Mouse (Mus musculus): ENCODE measurements around the gene Zmynd8. TPM values are rescaled to one million over a fixed set of nuclear protein-coding genes. Genes with fewer than 3 reads are reported as not detected.

Gene Zmynd8
- polyA plus RNA-seq, 1 experiment from 2014 or later, result 57.6 TPM

DNA sequence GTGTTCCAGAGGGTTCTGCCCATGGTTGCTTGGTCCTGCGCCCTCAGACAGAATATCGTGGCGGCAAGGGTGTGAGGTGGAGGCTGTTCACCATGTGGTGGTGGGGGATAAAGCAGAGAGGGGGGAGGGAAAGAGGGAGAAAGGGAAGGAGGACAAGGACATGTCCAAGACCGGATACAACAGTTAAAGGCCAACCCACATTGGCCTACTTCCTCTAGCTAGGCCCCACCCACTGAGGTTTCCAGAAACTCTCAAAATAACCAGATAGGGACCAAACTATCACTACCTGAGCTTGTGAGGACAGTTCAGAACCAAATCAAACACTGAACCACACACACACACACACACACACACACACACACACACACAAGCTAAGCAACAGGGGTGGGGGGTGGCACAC, 146.1 kb downstream of the Zmynd8 start:
- no peak for ATAC-seq (ENCODE audit: insufficient number of reproducible peaks, insufficient read depth, low FRiP score, low read depth)
- Histone ChIP-seq H3K36me3 (ENCODE audit: control insufficient read depth, insufficient read depth, low read length) (no peaks in the 10 kb centered on the region), H3K27ac (ENCODE audit: low read length) (no peak overlapping the region), H3K9me3 (ENCODE audit: control insufficient read depth, low read depth, low read length) (no peaks in the 10 kb centered on the region), H3K27me3 (ENCODE audit: control insufficient read depth, insufficient read depth, low read length) (0 out of 2 replicates have a peak, but pooled peaks cover 2% of the 10 kb centered on the region), H3K4me2 (replicated peaks; ENCODE audit: low read depth, low read length) (no peak overlapping the region), H3K9ac (replicated peaks; ENCODE audit: low read depth, low read length) (no peak overlapping the region), H3K4me1 (ENCODE audit: control insufficient read depth, insufficient read depth, low read length) (0 out of 2 replicates have a peak, but pooled peaks cover 4% of the 10 kb centered on the region), H3K4me3 (ENCODE audit: low read depth, low read length) (no peak overlapping the region)
- 76% methylated on average over 4 of the region's 4 CpGs for WGBS

DNA sequence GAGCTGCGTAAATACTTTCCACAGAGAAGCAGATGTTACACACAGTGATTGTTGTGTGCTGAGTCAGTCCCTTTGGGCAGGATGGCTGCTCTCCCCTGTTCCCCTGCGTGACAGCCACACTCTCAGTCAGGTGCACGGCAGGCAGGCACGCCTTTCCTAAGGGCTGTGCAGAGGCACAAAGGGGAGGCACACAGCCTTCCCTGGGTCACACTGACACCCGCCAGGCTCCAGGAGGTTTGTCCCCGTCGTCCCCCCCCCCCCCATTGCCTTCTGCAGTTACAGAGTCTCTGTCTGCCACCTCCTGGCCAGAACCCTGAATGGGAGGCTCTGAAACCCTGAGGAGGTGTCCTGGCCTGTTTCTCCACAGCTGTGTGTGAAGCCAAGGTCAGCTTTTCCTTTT, 147.7 kb downstream of the Zmynd8 start:
- Histone ChIP-seq H3K36me3 (ENCODE audit: control insufficient read depth, insufficient read depth, low read length) (no peaks in the 10 kb centered on the region), H3K4me2 (replicated peaks; ENCODE audit: low read depth, low read length) (no peak overlapping the region), H3K9ac (replicated peaks; ENCODE audit: low read depth, low read length) (no peak overlapping the region), H3K4me1 (ENCODE audit: control insufficient read depth, insufficient read depth, low read length) (0 out of 2 replicates have a peak, but pooled peaks cover 4% of the 10 kb centered on the region), H3K4me3 (ENCODE audit: low read depth, low read length) (no peak overlapping the region), H3K27ac (ENCODE audit: low read length) (no peak overlapping the region), H3K27me3 (ENCODE audit: control insufficient read depth, insufficient read depth, low read length) (0 out of 2 replicates have a peak, but pooled peaks cover 2% of the 10 kb centered on the region), H3K9me3 (ENCODE audit: control insufficient read depth, low read depth, low read length) (no peaks in the 10 kb centered on the region)
- 45% methylated on average over 7 of the region's 7 CpGs for WGBS
- no peak for ATAC-seq (ENCODE audit: insufficient number of reproducible peaks, insufficient read depth, low FRiP score, low read depth)

DNA sequence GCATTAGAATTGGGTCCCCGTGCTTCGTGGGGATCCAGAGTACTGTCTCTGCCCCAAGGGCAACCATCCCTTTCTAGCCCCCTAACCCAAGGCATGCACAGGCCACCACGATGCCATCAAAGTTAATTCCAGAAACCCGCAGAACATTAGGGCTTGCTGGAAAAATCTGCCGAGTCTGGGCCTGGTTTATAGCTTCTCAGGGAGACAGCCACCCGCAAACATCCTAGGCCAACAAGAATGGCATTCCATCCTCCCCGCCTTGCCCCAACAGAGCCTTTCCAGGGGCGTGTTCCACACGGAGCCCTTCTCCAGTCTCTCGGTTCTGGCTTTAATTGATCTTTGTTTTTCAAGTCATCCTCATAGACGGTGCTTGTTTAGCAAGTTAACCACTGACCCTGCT, 150.4 kb downstream of the Zmynd8 start:
- 15% methylated on average over 11 of the region's 11 CpGs for WGBS
- Histone ChIP-seq H3K4me2 (replicated peaks; ENCODE audit: low read depth, low read length) (no peak overlapping the region), H3K9ac (replicated peaks; ENCODE audit: low read depth, low read length) (no peak overlapping the region), H3K27ac (ENCODE audit: low read length) (no peak overlapping the region), H3K9me3 (ENCODE audit: control insufficient read depth, low read depth, low read length) (no peaks in the 10 kb centered on the region), H3K4me3 (ENCODE audit: low read depth, low read length) (no peak overlapping the region), H3K4me1 (ENCODE audit: control insufficient read depth, insufficient read depth, low read length) (0 out of 2 replicates have a peak, but pooled peaks cover 4% of the 10 kb centered on the region), H3K36me3 (ENCODE audit: control insufficient read depth, insufficient read depth, low read length) (no peaks in the 10 kb centered on the region), H3K27me3 (ENCODE audit: control insufficient read depth, insufficient read depth, low read length) (0 out of 2 replicates have a peak, but pooled peaks cover 4% of the 10 kb centered on the region)
- ATAC-seq (ENCODE audit: insufficient number of reproducible peaks, insufficient read depth, low FRiP score, low read depth), result no peak

DNA sequence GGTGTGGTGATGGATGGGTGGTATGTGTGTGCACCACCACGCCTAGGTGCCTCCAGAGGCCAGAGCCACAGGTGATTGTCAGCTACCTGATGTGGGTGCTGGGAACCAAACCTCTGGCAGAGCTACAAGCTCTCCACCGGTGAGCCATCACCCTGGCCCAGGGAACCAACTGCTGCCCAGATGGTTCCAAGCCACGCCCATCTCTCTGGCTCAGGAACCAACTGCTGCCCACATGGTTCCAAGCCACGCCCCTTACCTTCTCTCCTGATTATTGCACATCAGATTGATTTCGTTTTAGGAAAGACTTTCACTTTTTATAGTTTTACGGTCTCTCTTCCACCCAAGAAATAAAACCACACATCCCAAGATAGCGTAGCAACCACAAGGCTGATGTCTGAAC, 150.8 kb downstream of the Zmynd8 start:
- no peak overlapping the region for H3K27ac ChIP-seq (ENCODE audit: low read length)
- no peaks in the 10 kb centered on the region for H3K9me3 ChIP-seq (ENCODE audit: control insufficient read depth, low read depth, low read length)
- 0 out of 2 replicates have a peak, but pooled peaks cover 4% of the 10 kb centered on the region for H3K27me3 ChIP-seq (ENCODE audit: control insufficient read depth, insufficient read depth, low read length)
- no peak overlapping the region for H3K4me3 ChIP-seq (ENCODE audit: low read depth, low read length)
- no peak for ATAC-seq (ENCODE audit: insufficient number of reproducible peaks, insufficient read depth, low FRiP score, low read depth)
- H3K9ac ChIP-seq (replicated peaks; ENCODE audit: low read depth, low read length), result no peak overlapping the region
- 59% methylated on average over 7 of the region's 7 CpGs for WGBS
- no peaks in the 10 kb centered on the region for H3K36me3 ChIP-seq (ENCODE audit: control insufficient read depth, insufficient read depth, low read length)
- 0 out of 2 replicates have a peak, but pooled peaks cover 4% of the 10 kb centered on the region for H3K4me1 ChIP-seq (ENCODE audit: control insufficient read depth, insufficient read depth, low read length)
- no peak overlapping the region for H3K4me2 ChIP-seq (replicated peaks; ENCODE audit: low read depth, low read length)

DNA sequence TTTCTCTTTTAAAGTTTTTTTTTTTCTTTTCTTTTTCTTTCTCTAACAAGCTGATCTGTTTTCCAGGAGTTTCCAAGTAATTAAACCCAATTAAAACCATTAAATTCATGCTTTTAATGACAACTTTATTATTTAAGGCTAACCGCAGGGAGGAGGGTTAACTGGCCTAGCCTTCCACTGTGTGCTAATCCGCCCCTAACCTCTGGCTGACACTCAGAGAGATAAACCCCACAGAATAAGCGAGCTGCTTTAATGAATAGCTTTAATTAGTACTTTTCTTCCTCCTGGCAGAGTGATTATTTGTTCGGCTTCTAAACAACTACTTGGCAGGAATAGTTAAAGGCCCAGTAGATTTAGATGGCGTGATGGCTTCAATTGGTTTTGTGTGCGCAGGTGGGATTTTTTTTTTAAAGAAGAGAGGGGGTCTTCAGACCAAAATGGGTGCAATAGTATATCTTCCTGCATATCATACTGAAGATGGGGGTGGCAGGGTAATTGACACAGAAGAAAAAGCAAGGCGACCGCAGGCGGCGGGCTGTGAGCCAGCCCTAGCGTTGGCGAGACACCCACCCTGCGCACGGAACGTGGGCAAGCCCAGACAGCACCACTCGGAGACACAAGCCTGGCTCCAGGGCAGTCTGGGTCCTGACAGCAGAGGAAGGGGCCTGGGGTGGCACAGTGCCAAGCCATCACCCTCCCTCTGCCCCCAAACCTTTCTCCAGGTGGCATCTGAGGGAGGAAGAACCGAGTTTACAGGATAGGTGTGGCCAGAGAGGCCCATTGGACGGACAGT, 153.3 kb downstream of the Zmynd8 start:
- no peak overlapping the region for H3K9ac ChIP-seq (replicated peaks; ENCODE audit: low read depth, low read length)
- 0 out of 2 replicates have a peak, but pooled peaks have one; percentile 53 for ATAC-seq (ENCODE audit: insufficient number of reproducible peaks, insufficient read depth, low FRiP score, low read depth)
- H3K9me3 ChIP-seq (ENCODE audit: control insufficient read depth, low read depth, low read length), result no peaks in the 10 kb centered on the region
- H3K4me2 ChIP-seq (replicated peaks; ENCODE audit: low read depth, low read length), result no peak overlapping the region
- 0 out of 2 replicates have a peak, but pooled peaks cover 4% of the 10 kb centered on the region for H3K27me3 ChIP-seq (ENCODE audit: control insufficient read depth, insufficient read depth, low read length)
- WGBS, result 71% methylated on average over 18 of the region's 18 CpGs
- no peaks in the 10 kb centered on the region for H3K36me3 ChIP-seq (ENCODE audit: control insufficient read depth, insufficient read depth, low read length)
- H3K4me3 ChIP-seq (ENCODE audit: low read depth, low read length), result no peak overlapping the region
- no peak overlapping the region for H3K27ac ChIP-seq (ENCODE audit: low read length)
- H3K4me1 ChIP-seq (ENCODE audit: control insufficient read depth, insufficient read depth, low read length), result peaks cover 15% of the 10 kb centered on the region; the same call in 1 of the 2 replicates

DNA sequence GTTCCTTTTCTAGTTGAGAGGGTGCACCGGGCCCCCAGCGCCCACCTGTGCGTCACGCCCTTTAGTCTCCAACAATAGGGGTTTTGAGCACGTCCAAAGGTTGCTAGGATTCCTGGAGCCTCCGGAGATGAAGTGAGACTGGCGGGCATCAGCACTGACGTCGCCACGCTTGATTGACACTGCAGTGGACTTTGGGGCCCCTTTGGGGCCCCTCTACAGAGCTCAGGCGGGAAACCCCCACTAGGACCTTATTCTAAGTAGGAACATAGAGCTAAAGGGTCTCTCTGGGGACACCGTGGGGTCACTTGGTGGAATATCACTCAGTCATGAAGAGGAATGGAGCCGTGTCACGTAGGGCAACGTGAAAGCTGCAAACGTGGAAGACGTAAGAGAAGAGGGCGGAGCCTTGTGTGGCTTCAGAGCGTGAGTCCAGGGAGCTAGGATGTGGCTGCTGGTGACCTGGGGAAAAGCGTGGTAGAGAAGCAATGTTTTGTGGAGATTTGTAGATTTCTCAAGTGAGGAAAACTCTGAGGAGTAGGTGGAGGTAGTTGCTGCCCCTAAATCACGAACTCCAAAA, 156.5 kb downstream of the Zmynd8 start:
- no peak overlapping the region for H3K27ac ChIP-seq (ENCODE audit: low read length)
- 0 out of 2 replicates have a peak, but pooled peaks cover 2% of the 10 kb centered on the region for H3K27me3 ChIP-seq (ENCODE audit: control insufficient read depth, insufficient read depth, low read length)
- H3K9me3 ChIP-seq (ENCODE audit: control insufficient read depth, low read depth, low read length), result no peaks in the 10 kb centered on the region
- H3K4me2 ChIP-seq (replicated peaks; ENCODE audit: low read depth, low read length), result no peak overlapping the region
- H3K4me1 ChIP-seq (ENCODE audit: control insufficient read depth, insufficient read depth, low read length), result peaks cover 11% of the 10 kb centered on the region; the same call in 1 of the 2 replicates
- no peak for ATAC-seq (ENCODE audit: insufficient number of reproducible peaks, insufficient read depth, low FRiP score, low read depth)
- H3K9ac ChIP-seq (replicated peaks; ENCODE audit: low read depth, low read length), result no peak overlapping the region
- no peak overlapping the region for H3K4me3 ChIP-seq (ENCODE audit: low read depth, low read length)
- no peaks in the 10 kb centered on the region for H3K36me3 ChIP-seq (ENCODE audit: control insufficient read depth, insufficient read depth, low read length)
- WGBS, result 34% methylated on average over 21 of the region's 21 CpGs

DNA sequence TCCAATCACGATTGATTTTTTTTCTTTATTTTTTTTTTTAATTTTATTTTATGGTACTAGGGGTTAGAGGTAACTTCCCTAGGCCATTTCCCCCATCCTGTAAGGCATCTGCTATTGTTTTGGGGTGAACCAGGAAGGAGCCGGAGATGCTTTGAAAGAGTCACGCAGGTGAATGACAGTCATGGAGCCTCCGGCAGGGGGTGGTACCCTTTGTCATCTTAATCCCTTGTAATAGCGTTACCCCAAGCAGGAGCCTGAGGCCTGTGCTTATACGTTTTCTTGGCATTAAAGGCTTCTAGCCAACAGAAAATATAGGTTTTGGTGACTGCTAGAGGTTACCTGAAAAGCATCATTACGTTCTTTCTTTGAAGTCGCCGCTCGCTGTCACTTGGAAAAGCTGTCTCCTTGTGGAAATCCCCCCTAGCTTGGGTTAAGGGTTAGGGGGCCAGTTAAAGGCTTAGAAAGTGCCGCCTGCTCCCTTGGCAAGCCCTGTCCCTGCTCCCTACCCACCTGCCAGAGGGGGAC, 157.2 kb downstream of the Zmynd8 start:
- peaks cover 11% of the 10 kb centered on the region; the same call in 1 of the 2 replicates for H3K4me1 ChIP-seq (ENCODE audit: control insufficient read depth, insufficient read depth, low read length)
- H3K27me3 ChIP-seq (ENCODE audit: control insufficient read depth, insufficient read depth, low read length), result 0 out of 2 replicates have a peak, but pooled peaks cover 2% of the 10 kb centered on the region
- no peaks in the 10 kb centered on the region for H3K9me3 ChIP-seq (ENCODE audit: control insufficient read depth, low read depth, low read length)
- no peak for ATAC-seq (ENCODE audit: insufficient number of reproducible peaks, insufficient read depth, low FRiP score, low read depth)
- H3K4me3 ChIP-seq (ENCODE audit: low read depth, low read length), result no peak overlapping the region
- H3K9ac ChIP-seq (replicated peaks; ENCODE audit: low read depth, low read length), result no peak overlapping the region
- no peak overlapping the region for H3K27ac ChIP-seq (ENCODE audit: low read length)
- no peak overlapping the region for H3K4me2 ChIP-seq (replicated peaks; ENCODE audit: low read depth, low read length)
- WGBS, result 17% methylated on average over 11 of the region's 11 CpGs
- no peaks in the 10 kb centered on the region for H3K36me3 ChIP-seq (ENCODE audit: control insufficient read depth, insufficient read depth, low read length)

DNA sequence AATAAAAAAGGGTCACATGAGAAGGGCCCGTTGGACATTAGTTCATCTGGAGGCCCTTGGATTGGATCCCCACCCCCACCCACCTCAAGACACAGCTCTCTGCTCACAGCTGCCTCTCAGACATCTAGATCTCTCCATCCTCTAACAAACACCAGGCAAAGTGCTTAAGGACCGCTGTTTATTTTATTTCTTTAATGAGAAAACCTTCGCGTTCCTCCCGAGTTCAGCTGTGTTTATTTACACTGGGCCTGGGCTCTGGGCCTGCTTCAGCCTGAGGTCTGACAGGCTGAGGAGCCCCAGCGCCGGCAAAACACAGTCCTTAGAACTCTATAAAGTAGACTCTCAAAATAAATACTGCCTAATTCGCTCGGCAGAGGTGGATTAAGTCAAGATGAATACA, 157.8 kb downstream of the Zmynd8 start:
- H3K4me3 ChIP-seq (ENCODE audit: low read depth, low read length), result no peak overlapping the region
- no peak overlapping the region for H3K9ac ChIP-seq (replicated peaks; ENCODE audit: low read depth, low read length)
- WGBS, result 6% methylated on average over 9 of the region's 9 CpGs
- peak; percentile 37; the same call in 1 of the 2 replicates for ATAC-seq (ENCODE audit: insufficient number of reproducible peaks, insufficient read depth, low FRiP score, low read depth)
- no peaks in the 10 kb centered on the region for H3K36me3 ChIP-seq (ENCODE audit: control insufficient read depth, insufficient read depth, low read length)
- H3K27me3 ChIP-seq (ENCODE audit: control insufficient read depth, insufficient read depth, low read length), result 0 out of 2 replicates have a peak, but pooled peaks cover 2% of the 10 kb centered on the region
- no peak overlapping the region for H3K4me2 ChIP-seq (replicated peaks; ENCODE audit: low read depth, low read length)
- H3K27ac ChIP-seq (ENCODE audit: low read length), result peak overlapping the region; percentile 3; the same call in 1 of the 2 replicates
- H3K9me3 ChIP-seq (ENCODE audit: control insufficient read depth, low read depth, low read length), result no peaks in the 10 kb centered on the region
- peaks cover 11% of the 10 kb centered on the region; the same call in 1 of the 2 replicates for H3K4me1 ChIP-seq (ENCODE audit: control insufficient read depth, insufficient read depth, low read length)
